Mouse (Mus musculus) testis, postnatal 10 days (tissue): ENCODE data around the gene Chst5.
A peak's percentile ranks its signal among the peaks of the same experiment; 100 is the strongest.

Experiments used
- DNase-seq: peaks from one replicate; pipeline ENCODE4 v3.0.0; 2021; ENCODE audit warnings: low spot score

Gene Chst5

GRCm38 (mm10) chr8:111929648-111930344 is 19.5 kb upstream of the Chst5 start:
- DNase-seq: no peak

GRCm38 (mm10) chr8:111924976-111925375 is 14.7 kb upstream of the Chst5 start:
- no peak for DNase-seq

- DNase-seq: peak; percentile 78
These were observed 13.1 kb upstream of the Chst5 start for GRCm38 (mm10) chr8:111923383-111923804.

GRCm38 (mm10) chr8:111920971-111921370 is 10.7 kb upstream of the Chst5 start:
- no peak for DNase-seq

- DNase-seq: no peak
These were observed 9.4 kb upstream of the Chst5 start for GRCm38 (mm10) chr8:111919663-111920062.

GRCm38 (mm10) chr8:111912860-111913432 is 2.7 kb upstream of the Chst5 start:
- DNase-seq: peak; percentile 53

GRCm38 (mm10) chr8:111911572-111911971 is 1.3 kb upstream of the Chst5 start:
- no peak for DNase-seq

- no peak for DNase-seq
These were observed 4.6 kb downstream of the Chst5 start for GRCm38 (mm10) chr8:111905500-111906121.

- no peak for DNase-seq
These were observed 8.2 kb downstream of the Chst5 start for GRCm38 (mm10) chr8:111902080-111902479.

GRCm38 (mm10) chr8:111898586-111898985 is 11.7 kb downstream of the Chst5 start:
- no peak for DNase-seq

- DNase-seq: no peak
These were observed 15.3 kb downstream of the Chst5 start for GRCm38 (mm10) chr8:111894955-111895354.

GRCm38 (mm10) chr8:111892615-111893014 is 17.6 kb downstream of the Chst5 start:
- DNase-seq: no peak

- DNase-seq: no peak
These were observed 18.3 kb downstream of the Chst5 start for GRCm38 (mm10) chr8:111891983-111892382.

- no peak for DNase-seq
These were observed 19.3 kb downstream of the Chst5 start for GRCm38 (mm10) chr8:111890911-111891303.

GRCm38 (mm10) chr8:111889931-111890910 is 20.0 kb downstream of the Chst5 start:
- DNase-seq: no peak

- DNase-seq: peak; percentile 67
These were observed 22.1 kb downstream of the Chst5 start for GRCm38 (mm10) chr8:111888091-111888650.

- DNase-seq: no peak
These were observed 22.8 kb downstream of the Chst5 start for GRCm38 (mm10) chr8:111887479-111887878.

- DNase-seq: no peak
These were observed 26.6 kb downstream of the Chst5 start for GRCm38 (mm10) chr8:111883615-111884014.

GRCm38 (mm10) chr8:111881591-111881990 is 28.7 kb downstream of the Chst5 start:
- peak; percentile 66 for DNase-seq

GRCm38 (mm10) chr8:111877711-111878110 is 32.5 kb downstream of the Chst5 start:
- no peak for DNase-seq

- DNase-seq: peak; percentile 99
These were observed 33.8 kb downstream of the Chst5 start, which contains the start of gene Tmem170 for GRCm38 (mm10) chr8:111876355-111876948. Tmem170 (minus strand) TSS chr8:111876750.
